Mouse (Mus musculus): Measurements from ENCODE around the gene Dlst.

Dlst gene

DNA sequence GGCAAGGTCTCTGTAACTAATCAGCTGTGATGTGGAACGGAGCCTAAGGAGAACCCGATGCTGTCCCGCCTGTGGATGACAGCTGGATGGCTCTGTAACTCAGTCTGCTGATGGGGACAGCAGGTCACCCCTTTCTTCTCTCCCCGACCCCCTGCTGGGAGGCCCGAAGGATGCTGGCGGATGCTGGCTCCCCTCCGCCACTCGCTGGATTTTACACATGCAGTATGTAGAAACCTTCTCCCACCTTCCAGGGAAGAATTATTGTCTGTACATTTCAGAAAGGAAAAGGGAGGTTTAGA lies 71.7 kb downstream of the Dlst start:
- WGBS = 24% methylated on average over 8 of the region's 8 CpGs

GRCm38 (mm10) chr12:85182898-85183297 lies 72.3 kb downstream of the Dlst start:
- WGBS = 47% methylated on average over 5 of the region's 5 CpGs

DNA sequence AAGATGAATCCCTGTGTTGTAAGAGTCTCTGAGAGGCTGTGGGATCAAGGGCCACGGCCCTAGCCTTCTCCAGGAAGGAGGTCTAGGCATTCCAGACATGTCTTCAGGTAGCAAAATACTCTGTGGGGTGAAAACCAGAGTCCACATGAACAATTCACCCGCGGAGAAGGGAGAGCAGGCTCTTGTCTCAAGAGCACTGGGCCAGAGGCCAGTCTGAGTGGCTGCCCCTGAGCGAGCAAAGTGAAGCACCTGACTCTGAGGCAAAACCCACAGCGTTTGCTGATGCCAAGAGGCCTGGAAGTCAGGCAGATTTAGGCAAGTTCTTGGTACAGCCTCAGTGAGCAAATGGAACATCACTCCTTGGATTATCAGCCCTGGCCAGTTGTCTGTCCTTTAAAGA lies 73.5 kb downstream of the Dlst start:
- 85% methylated on average over 5 of the region's 5 CpGs for whole genome bisulfite sequencing

Data from cerebral cortex, adult 2 months (tissue).